Mouse (Mus musculus) liver, adult 2 months (tissue): ENCODE measurements around the gene Igdcc3. TPM values are rescaled to one million over a fixed set of nuclear protein-coding genes. Genes with fewer than 3 reads are reported as not detected.

Experiments
- DNase-seq: peaks from one replicate; pipeline ENCODE4 v3.0.0-alpha.2; 2011; ENCODE audit warnings: low read depth, low spot score; ENCODE audit errors: extremely low read depth
- H3K27ac ChIP-seq: fragments of 200-500 bp; replicated peaks from 2 replicates; pipeline ENCODE4 v1.5.1; 2012; ENCODE audit warnings: low read depth, mild to moderate bottlenecking, control low read depth, inconsistent platforms, low read length; ENCODE audit not compliant: insufficient read depth
- H3K27me3 ChIP-seq: fragments of 200-500 bp; 2 replicates; pipeline ENCODE4 v1.6.1; 2012; ENCODE audit warnings: mild to moderate bottlenecking, moderate library complexity, low read length, inconsistent platforms; ENCODE audit not compliant: control insufficient read depth, insufficient read depth
- H3K36me3 ChIP-seq: fragments of 200-500 bp; 2 replicates; pipeline ENCODE4 v1.6.1; 2012; ENCODE audit warnings: low read length, inconsistent platforms; ENCODE audit not compliant: control insufficient read depth, insufficient read depth
- H3K4me1 ChIP-seq: fragments of 200-500 bp; 2 replicates; pipeline ENCODE4 v1.6.1; 2011; ENCODE audit warnings: low read length; ENCODE audit not compliant: control insufficient read depth, insufficient read depth
- H3K4me3 ChIP-seq: fragments of 200-500 bp; 2 replicates; pipeline ENCODE4 v1.5.1; 2011; ENCODE audit warnings: low read depth, mild to moderate bottlenecking, control low read depth, low read length, moderate library complexity; ENCODE audit not compliant: insufficient read depth
- H3K79me2 ChIP-seq: fragments of 200-500 bp; 2 replicates; pipeline ENCODE4 v1.6.1; 2012; ENCODE audit warnings: inconsistent platforms, mild to moderate bottlenecking, low read length, moderate library complexity; ENCODE audit not compliant: control insufficient read depth, insufficient read depth
- H3K9ac ChIP-seq: fragments of 200-500 bp; 2 replicates; pipeline ENCODE4 v1.6.1; 2012; ENCODE audit warnings: low read depth, mild to moderate bottlenecking, control low read depth, inconsistent platforms, low read length
- CTCF ChIP-seq: fragments of 200-500 bp; IDR thresholded peaks from 2 replicates; pipeline ENCODE4 v1.5.1; 2011; ENCODE audit warnings: low read depth, low read length, control low read depth
- POLR2A ChIP-seq: fragments of 200-500 bp; IDR thresholded peaks from 2 replicates; pipeline ENCODE4 v1.6.1; 2011; ENCODE audit warnings: low read length, control low read depth; ENCODE audit not compliant: insufficient read depth; ENCODE audit errors: extremely low read depth
- WGBS: fragments of 180-500 bp; shearing (Covaris S2); methylation state at CpG from one replicate; pipeline ENCODE4 v1.1.7; 2018; 5-methylcytosine and 5-hydroxymethylcytosine counted together
- polyA plus RNA-seq: library from polyadenylated mRNA; depleted of rRNA; stranded (reverse); fragments of >200 nt; gene quantifications from 2 replicates; pipeline ENCODE4 v1.2.3, GENCODE M21; 2012
- total RNA-seq: library from RNA; depleted of rRNA; stranded (reverse); fragments of >200 nt; gene quantifications from 2 replicates; pipeline ENCODE4 v1.2.3, GENCODE M21; 2014

Igdcc3 gene
- total and polyA plus RNA-seq, 2 experiments = not detected

GRCm38 (mm10) chr9:65179817-65180624 lies 39.0 kb downstream of the Igdcc3 start:
- TF ChIP-seq POLR2A = no peak
- TF ChIP-seq CTCF = no peak
- 37% methylated on average over 17 of the region's 17 CpGs for WGBS
- H3K27me3 ChIP-seq = no peaks in the 10 kb centered on the region; the same call in none of the 2 replicates

GRCm38 (mm10) chr9:65188599-65188998 lies 47.6 kb downstream of the Igdcc3 start:
- Histone ChIP-seq H3K9ac (no peak overlapping the region), H3K27me3 (no peaks in the 10 kb centered on the region), H3K79me2 (no peaks in the 10 kb centered on the region), H3K4me3 (no peak overlapping the region), H3K27ac (no peak overlapping the region), H3K4me1 (peaks cover 13% of the 10 kb centered on the region), H3K36me3 (no peaks in the 10 kb centered on the region)
- 10% methylated on average over 3 of the region's 3 CpGs for WGBS
- DNase-seq = peak; percentile 82
- TF ChIP-seq POLR2A (no peak), CTCF (peak; percentile 87)

More at GRCm38 (mm10) chr9:65179817-65180624, 39.0 kb downstream of the Igdcc3 start:
- H3K9ac ChIP-seq = no peak overlapping the region
- no peak for DNase-seq
- no peak overlapping the region for H3K27ac ChIP-seq
- no peak overlapping the region for H3K4me3 ChIP-seq
- H3K36me3 ChIP-seq = no peaks in the 10 kb centered on the region
- H3K4me1 ChIP-seq = no peaks in the 10 kb centered on the region
- no peaks in the 10 kb centered on the region for H3K79me2 ChIP-seq

- no peak overlapping the region for H3K27ac ChIP-seq
- DNase-seq = no peak
- H3K36me3 ChIP-seq = no peaks in the 10 kb centered on the region
- TF ChIP-seq CTCF (no peak), POLR2A (no peak)
- peaks cover 16% of the 10 kb centered on the region for H3K4me1 ChIP-seq
- H3K79me2 ChIP-seq = no peaks in the 10 kb centered on the region
- H3K27me3 ChIP-seq = no peaks in the 10 kb centered on the region
- 89% methylated on average over 7 of the region's 7 CpGs for WGBS
- H3K9ac ChIP-seq = no peak overlapping the region
- H3K4me3 ChIP-seq = no peak overlapping the region
Observed at GRCm38 (mm10) chr9:65190306-65190705, 49.3 kb downstream of the Igdcc3 start.

GRCm38 (mm10) chr9:65191389-65191754 lies 50.4 kb downstream of the Igdcc3 start:
- 6% methylated on average over 2 of the region's 2 CpGs for WGBS
- no peaks in the 10 kb centered on the region for H3K36me3 ChIP-seq
- no peak for TF ChIP-seq CTCF
- TF ChIP-seq POLR2A = no peak
- no peak for DNase-seq
- H3K27me3 ChIP-seq = no peaks in the 10 kb centered on the region
- peak overlapping the region; percentile 81 for H3K27ac ChIP-seq
- H3K4me1 ChIP-seq = peaks cover 26% of the 10 kb centered on the region
- no peaks in the 10 kb centered on the region for H3K79me2 ChIP-seq
- H3K4me3 ChIP-seq = no peak overlapping the region
- no peak overlapping the region for H3K9ac ChIP-seq

- 17% methylated on average over 8 of the region's 8 CpGs for WGBS
- H3K9ac ChIP-seq = no peak overlapping the region
- H3K36me3 ChIP-seq = no peaks in the 10 kb centered on the region
- peak overlapping the region; percentile 81 for H3K27ac ChIP-seq
- DNase-seq = peak; percentile 79
- H3K27me3 ChIP-seq = no peaks in the 10 kb centered on the region
- no peak overlapping the region for H3K4me3 ChIP-seq
- TF ChIP-seq CTCF = no peak
- TF ChIP-seq POLR2A = no peak
- peaks cover 26% of the 10 kb centered on the region for H3K4me1 ChIP-seq
- H3K79me2 ChIP-seq = no peaks in the 10 kb centered on the region
Observed at GRCm38 (mm10) chr9:65191755-65192469, 50.9 kb downstream of the Igdcc3 start.
